Mouse (Mus musculus): ENCODE data around the gene Mak.
"Not testable (repeated sequence)": the region's sequence is repeated elsewhere in the genome, so short reads cannot be mapped to it uniquely, and the experiment has no call there.

Mak gene

DNA sequence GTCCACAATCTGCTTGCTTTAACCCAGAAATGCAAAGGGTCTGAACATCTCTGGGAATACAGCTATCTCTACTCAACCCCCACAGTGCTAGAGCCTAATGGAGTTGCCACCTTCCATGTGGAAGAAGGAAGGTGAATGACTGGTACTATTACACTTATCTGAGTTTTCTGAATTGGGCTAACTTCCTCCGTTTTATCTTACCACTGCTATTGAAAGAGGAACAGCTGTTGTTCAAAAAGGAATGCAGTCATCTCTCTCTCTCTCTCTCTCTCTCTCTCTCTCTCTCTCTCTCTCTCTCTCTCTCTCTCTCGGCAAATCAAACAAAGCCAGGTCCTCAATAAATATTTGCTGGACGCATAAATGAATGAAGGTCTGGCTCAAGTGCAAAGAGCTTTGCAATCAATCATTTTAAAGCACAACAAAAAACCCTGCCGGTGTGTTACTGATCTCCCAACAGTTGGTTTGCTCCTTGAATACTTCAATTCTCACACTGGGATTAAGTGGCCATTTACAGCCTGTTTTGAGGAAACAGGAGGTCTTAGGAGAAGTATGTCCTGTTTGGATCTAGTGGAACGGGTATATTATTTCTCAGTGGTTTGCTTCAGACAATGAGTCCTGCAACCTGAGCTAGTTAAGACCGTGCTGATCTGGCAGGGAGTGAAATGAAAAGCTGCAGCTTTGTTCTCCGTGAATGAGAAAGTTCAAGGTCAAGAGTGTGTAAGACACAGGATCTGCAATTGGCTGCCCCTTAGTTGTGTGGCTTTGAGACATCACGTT lies 84.8 kb downstream of the Mak start:
- DNase-seq, result peak; percentile 45

GRCm38 (mm10) chr13:40988418-40988817 lies 91.1 kb downstream of the Mak start:
- no peak for DNase-seq

- DNase-seq, result not testable (repeated sequence)
These were observed 91.8 kb downstream of the Mak start for GRCm38 (mm10) chr13:40987608-40988303.

- DNase-seq, result no peak
These were observed 93.4 kb downstream of the Mak start for GRCm38 (mm10) chr13:40986081-40986480.

GRCm38 (mm10) chr13:40982759-40983158 lies 96.7 kb downstream of the Mak start:
- no peak for DNase-seq

- no peak for DNase-seq
These were observed 100.2 kb downstream of the Mak start for GRCm38 (mm10) chr13:40979321-40979720.

- DNase-seq, result no peak
These were observed 100.9 kb downstream of the Mak start for GRCm38 (mm10) chr13:40978652-40979051.

GRCm38 (mm10) chr13:40977609-40978008 lies 101.9 kb downstream of the Mak start:
- DNase-seq, result peak; percentile 72
